Mouse (Mus musculus): ENCODE measurements at regions not wholly inside any gene's neighbourhood (a gene's known extent, or its start where the extent isn't known, plus 50 kb on each side); places are given as distances from the start of the nearest gene placed in this dataset.
A peak's percentile ranks its signal among the peaks of the same experiment; 100 is the strongest.

GRCm38 (mm10) chr8:31314692-31315358 lies 2113.7 kb upstream of the 5930422O12Rik start:
- no peak for DNase-seq (ENCODE audit: low read depth)

DNA sequence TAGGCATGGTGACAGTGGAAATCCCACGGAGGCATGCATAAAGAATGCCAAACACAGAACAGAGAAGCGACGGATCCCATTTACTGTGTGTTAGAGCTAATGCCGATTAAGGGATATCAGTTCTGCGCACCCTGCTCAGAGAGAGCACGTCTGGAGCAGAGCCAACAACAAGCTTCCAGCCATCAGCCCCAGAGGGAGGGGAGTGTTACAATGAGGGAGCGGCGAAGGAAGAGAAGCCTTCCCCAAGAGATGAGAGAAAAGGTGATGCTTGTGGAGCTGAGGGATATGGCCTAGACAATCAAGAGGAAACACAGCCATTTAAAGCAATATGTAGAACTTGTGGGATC lies 2113.2 kb upstream of the 5930422O12Rik start:
- DNase-seq (ENCODE audit: low read depth) = no peak

DNA sequence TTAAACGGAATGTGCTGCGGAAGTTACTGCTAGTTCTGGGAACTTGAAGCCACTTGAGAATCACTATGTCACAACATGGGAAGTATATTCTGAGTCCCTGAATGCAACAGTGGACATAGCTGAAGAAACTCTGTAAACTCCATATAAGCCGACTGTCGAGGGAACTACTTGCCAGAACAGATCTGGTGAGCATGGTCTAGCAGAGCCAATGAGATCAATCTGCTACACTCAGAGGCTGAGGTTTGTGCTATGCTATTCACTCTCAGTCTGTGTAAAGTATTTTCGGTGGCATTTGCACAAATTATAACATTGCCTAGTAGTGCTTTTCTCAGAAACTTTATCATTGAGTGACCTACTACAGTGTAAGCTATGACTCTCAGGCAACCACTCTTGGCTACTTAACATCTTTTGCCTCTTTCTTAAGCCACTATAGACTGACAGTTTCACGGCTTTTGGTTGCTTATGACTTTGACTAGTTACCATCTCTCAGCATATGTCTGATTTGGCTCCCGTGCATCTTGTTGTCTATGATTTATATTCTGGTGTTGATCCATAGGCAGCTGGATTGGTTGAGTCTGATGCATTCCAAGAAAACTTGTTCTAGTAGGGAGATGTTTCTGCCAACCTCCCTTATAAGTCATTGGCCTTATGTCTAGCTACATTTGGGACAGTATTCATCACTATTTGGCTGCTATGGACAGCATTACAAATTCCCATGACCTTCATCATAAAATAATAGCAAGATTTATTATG lies 2094.8 kb upstream of the 5930422O12Rik start:
- no peak for DNase-seq (ENCODE audit: low read depth)

- no peak for DNase-seq (ENCODE audit: low read depth)
These were observed 2080.0 kb upstream of the 5930422O12Rik start for GRCm38 (mm10) chr8:31348504-31348903.

GRCm38 (mm10) chr8:31369636-31370035 lies 2058.9 kb upstream of the 5930422O12Rik start:
- no peak for DNase-seq (ENCODE audit: low read depth)

- DNase-seq (ENCODE audit: low read depth) = no peak
These were observed 2058.1 kb upstream of the 5930422O12Rik start for GRCm38 (mm10) chr8:31370137-31371010.

DNA sequence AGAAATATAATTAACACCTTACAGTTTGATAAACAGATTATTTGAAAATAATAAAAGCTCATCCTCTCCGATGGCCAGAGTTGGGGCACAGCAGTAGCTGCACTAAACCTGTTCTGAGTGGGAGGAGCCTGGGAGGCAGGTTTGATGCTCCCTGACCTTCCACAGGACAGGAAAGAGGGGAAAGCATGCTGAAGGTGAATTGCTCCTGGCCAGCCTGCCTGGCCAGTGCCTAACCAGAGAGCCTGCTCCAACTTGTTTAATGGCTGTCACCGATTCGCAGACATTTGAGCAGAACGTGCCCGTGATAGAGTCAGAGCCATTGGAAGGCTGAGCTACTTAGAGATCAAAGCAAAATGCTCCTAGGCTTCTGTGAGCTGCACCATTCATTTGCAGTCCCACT lies 2056.9 kb upstream of the 5930422O12Rik start:
- DNase-seq (ENCODE audit: low read depth) = no peak

GRCm38 (mm10) chr8:31372397-31372796 lies 2056.1 kb upstream of the 5930422O12Rik start:
- DNase-seq (ENCODE audit: low read depth) = no peak

DNA sequence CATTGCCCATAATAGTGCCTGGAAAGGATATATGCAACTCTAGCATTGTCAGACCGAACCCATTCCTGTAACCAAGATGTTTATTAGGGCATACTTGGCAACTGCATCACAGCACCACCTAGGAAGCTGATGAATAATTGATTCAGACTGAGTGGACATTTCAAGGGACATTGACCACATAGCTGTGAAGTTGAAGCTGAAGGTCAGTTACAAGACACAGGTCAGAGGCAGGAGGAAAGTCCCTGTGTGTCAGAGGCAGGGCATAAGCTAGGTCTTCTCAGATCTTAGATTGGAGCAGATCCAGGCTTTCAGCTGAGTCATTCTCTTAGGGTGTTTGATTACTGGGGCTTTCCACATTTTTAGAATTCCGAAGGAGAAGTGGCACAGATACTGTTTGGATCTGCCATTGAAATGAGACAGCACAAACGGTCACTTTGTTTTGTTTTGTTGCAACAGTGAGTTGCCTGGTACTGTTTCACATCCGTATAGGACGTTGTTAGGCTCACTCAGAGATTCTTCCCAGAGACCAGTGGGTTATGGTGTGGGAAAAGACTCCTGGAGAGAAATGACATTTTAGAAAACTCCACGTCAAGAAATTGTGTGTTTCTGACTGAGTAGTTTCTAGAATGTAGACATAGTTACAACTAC lies 2055.2 kb upstream of the 5930422O12Rik start:
- no peak for DNase-seq (ENCODE audit: low read depth)

DNA sequence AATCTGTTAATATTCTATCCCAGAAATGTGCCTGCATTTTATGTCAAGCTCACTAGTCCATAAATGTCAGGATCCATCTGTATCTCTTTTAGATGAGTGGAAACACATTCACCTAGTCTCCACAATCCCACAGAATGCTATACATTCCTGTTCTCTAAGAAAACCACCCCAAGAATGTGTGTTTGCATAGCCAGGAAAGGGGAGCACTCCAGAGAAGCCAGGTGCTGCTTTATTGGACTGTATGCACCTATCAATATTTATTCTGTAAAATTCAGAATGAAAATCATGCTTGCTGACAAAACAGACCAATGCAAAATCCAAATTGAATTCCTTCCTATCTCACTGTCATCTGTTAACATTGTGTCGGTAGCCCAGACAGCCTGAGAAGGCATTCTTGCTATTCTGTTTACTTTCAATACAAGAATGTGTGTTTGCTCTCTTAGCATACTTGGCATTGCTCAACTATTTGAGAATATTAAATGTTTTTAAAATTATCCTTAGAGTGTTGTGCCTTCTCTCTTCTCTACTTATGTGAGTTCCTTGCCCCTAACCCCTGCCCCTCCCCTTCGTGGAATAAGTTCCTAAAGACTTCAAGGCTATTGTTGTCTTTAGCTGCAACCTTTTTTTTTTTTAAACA lies 2050.7 kb upstream of the 5930422O12Rik start:
- no peak for DNase-seq (ENCODE audit: low read depth)

- no peak for DNase-seq (ENCODE audit: low read depth)
These were observed 2023.7 kb upstream of the 5930422O12Rik start for GRCm38 (mm10) chr8:31404811-31405210.

DNA sequence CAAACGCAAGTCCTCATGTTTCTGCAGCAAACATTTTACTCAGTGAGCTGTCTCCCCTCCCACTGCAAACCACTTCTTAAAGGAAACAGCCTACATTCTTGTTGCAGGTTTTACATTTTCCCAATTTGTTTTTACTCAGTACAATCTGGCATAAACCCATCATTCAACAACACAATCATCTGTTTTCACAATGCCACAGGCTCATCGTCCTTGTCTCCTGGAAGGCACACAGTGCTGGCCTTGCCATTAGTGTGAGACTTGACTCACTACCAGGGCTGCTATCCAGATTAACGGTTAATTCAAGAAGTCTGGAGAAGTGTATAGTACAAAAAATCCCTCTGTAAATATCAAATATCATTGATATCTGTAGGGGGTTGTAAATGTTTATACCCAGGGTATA lies 2006.3 kb upstream of the 5930422O12Rik start:
- DNase-seq (ENCODE audit: low read depth) = no peak

DNA sequence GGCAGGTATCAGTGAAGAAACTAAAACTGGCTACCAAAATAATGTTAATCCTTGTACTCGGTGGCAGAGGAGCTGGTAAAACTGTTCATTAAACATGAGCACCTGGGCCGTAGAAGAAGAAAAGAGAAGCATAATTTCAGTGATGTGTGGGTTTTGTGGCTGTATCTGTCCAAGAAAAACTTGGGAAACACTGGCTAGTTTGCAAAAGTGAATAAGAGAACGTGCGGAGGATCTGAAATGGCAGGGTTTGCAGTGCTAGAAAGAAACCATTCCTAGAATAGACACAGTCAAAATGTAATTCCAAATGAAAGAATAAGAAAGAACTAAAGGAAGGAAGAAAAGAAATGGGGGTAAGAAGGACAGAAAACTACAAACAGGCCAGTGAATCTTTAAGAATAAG lies 2000.8 kb upstream of the 5930422O12Rik start:
- no peak for DNase-seq (ENCODE audit: low read depth)

GRCm38 (mm10) chr8:31436445-31437191 lies 1991.9 kb upstream of the 5930422O12Rik start:
- DNase-seq (ENCODE audit: low read depth) = peak; percentile 20

DNA sequence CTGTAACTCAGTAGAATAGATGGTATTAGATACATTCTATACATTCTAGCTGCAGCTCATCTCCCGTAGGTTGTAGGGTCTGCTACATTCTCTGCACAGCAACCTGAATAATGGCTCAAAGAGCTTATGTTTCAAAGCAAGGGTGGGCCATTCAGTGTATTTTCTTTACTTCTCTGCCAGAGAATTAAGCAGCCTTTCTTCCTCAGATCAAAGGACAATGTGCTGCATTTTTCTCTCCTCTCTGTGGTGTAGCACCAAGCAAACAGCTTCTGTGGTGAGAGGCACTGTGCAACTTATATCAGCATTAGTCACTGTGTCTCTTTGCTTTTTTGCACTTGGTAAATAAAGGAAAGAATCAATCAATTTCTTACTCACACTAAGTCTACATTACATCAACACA lies 1983.7 kb upstream of the 5930422O12Rik start:
- no peak for DNase-seq (ENCODE audit: low read depth)

DNA sequence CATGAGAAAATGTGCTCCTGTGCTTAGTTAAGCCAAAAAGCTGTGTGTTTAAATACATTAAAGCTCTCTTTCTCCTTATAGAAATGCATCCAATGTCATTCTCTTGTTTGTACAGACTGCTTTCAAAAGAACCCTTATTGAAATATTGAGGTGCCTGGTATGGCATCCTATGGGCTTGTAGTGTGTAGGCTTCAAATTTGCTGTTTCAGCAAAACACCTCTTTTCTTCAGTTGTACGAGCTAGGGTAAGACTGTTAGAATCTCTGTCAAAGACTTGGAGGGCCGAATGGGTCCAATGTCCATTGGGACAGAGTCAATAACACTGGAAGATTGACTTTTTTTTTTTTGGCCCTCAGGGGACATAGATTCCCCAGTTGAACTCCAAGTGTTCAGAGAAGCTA lies 1980.5 kb upstream of the 5930422O12Rik start:
- DNase-seq (ENCODE audit: low read depth) = no peak

- DNase-seq (ENCODE audit: low read depth) = no peak
These were observed 1973.6 kb upstream of the 5930422O12Rik start for GRCm38 (mm10) chr8:31454736-31455391.

- DNase-seq (ENCODE audit: low read depth) = no peak
These were observed 1968.2 kb upstream of the 5930422O12Rik start for GRCm38 (mm10) chr8:31460349-31460748.
